Mouse (Mus musculus): ENCODE results near the gene S100a7a. TPM values are rescaled to one million over a fixed set of nuclear protein-coding genes. Genes with fewer than 3 reads are reported as not detected.

S100a7a gene
- not detected in 4 replicates for total RNA-seq (2023; ENCODE audit: inconsistent age)

GRCm38 (mm10) chr3:90653717-90654116 is at the start of gene S100a7a:
Gene S100a7a (plus strand): TSS chr3:90654017.

GRCm38 (mm10) chr3:90608223-90608622 is 45.6 kb upstream of the S100a7a start, which contains the start of gene S100a5:
Gene S100a5 (plus strand): TSS chr3:90608523.

GRCm38 (mm10) chr3:90612728-90613291 is 41.0 kb upstream of the S100a7a start, which contains the start of gene S100a6:
Gene S100a6 (plus strand): TSS chr3:90612882.

GRCm38 (mm10) chr3:90668846-90669245 is 15.0 kb downstream of the S100a7a start, which contains the start of gene S100a8:
Gene S100a8 (plus strand): TSS chr3:90668978.

GRCm38 (mm10) chr3:90695613-90696012 is 41.8 kb downstream of the S100a7a start, which contains the start of gene S100a9:
Gene S100a9 (minus strand): TSS chr3:90695721.

Other genes with a start within 250 kb of the S100a7a start
- gene Ints3, start 220.4 kb upstream of the S100a7a start, total RNA-seq (2023; ENCODE audit: inconsistent age): 50.8 to 61.1 TPM (median 56.2 TPM) in 4 replicates
- 0.83 TPM in 1 of 4 replicates, not detected in the others for gene Npr1, start 188.2 kb upstream of the S100a7a start, total RNA-seq (2023; ENCODE audit: inconsistent age)
- 85.5 to 94.6 TPM (median 90.6 TPM) in 4 replicates for gene Ilf2, start 177.9 kb upstream of the S100a7a start, total RNA-seq (2023; ENCODE audit: inconsistent age)
- gene Snapin, start 163.0 kb upstream of the S100a7a start, total RNA-seq (2023; ENCODE audit: inconsistent age): 52.9 to 66.8 TPM (median 60.9 TPM) in 4 replicates
- 188 to 206 TPM (median 192 TPM) in 4 replicates for gene Chtop, start 144.5 kb upstream of the S100a7a start, total RNA-seq (2023; ENCODE audit: inconsistent age)
- 1.0 to 1.6 TPM in 2 of 4 replicates, not detected in the others for gene S100a1, start 139.6 kb upstream of the S100a7a start, total RNA-seq (2023; ENCODE audit: inconsistent age)
- gene S100a13, start 139.6 kb upstream of the S100a7a start, total RNA-seq (2023; ENCODE audit: inconsistent age): 17.0 to 22.0 TPM (median 19.6 TPM) in 4 replicates
- 0.48 to 1.3 TPM (median 0.83 TPM) in 3 of 4 replicates, not detected in the other for gene S100a14, start 127.2 kb upstream of the S100a7a start, total RNA-seq (2023; ENCODE audit: inconsistent age)
- not detected in 4 replicates for gene S100a16, start 116.8 kb upstream of the S100a7a start, total RNA-seq (2023; ENCODE audit: inconsistent age)
- gene S100a3, start 93.4 kb upstream of the S100a7a start, total RNA-seq (2023; ENCODE audit: inconsistent age): 0.27 to 1.6 TPM (median 0.86 TPM) in 3 of 4 replicates, not detected in the other
- gene S100a2, start 63.8 kb upstream of the S100a7a start, total RNA-seq (2023; ENCODE audit: inconsistent age): not detected in 4 replicates
- 3.3 TPM in 1 of 4 replicates, not detected in the others for gene Gm42674, start 52.1 kb upstream of the S100a7a start, total RNA-seq (2023; ENCODE audit: inconsistent age)
- 51.7 to 70.7 TPM (median 60.6 TPM) in 4 replicates for gene S100a4, start 50.2 kb upstream of the S100a7a start, total RNA-seq (2023; ENCODE audit: inconsistent age)
- 2.0 to 6.8 TPM (median 4.0 TPM) in 4 replicates for gene S100a5, start 45.5 kb upstream of the S100a7a start, total RNA-seq (2023; ENCODE audit: inconsistent age)
- 62.1 to 83.5 TPM (median 70.4 TPM) in 4 replicates for gene S100a6, start 41.1 kb upstream of the S100a7a start, total RNA-seq (2023; ENCODE audit: inconsistent age)
- 4.9 to 7.9 TPM (median 6.2 TPM) in 4 replicates for gene S100a8, start 15.0 kb downstream of the S100a7a start, total RNA-seq (2023; ENCODE audit: inconsistent age)
- gene S100a9, start 41.7 kb downstream of the S100a7a start, total RNA-seq (2023; ENCODE audit: inconsistent age): 5.4 to 8.4 TPM (median 7.1 TPM) in 4 replicates
- gene Pglyrp4, start 72.9 kb downstream of the S100a7a start, total RNA-seq (2023; ENCODE audit: inconsistent age): not detected in 4 replicates
- gene Gm5849, start 123.9 kb downstream of the S100a7a start, total RNA-seq (2023; ENCODE audit: inconsistent age): not detected in 4 replicates